Mouse (Mus musculus): ENCODE results near the gene Tnk2.

Gene Tnk2

GRCm38 (mm10) chr16:32680806-32681205 lies 37.1 kb downstream of the Tnk2 start:
- DNase-seq: no peak

GRCm38 (mm10) chr16:32682194-32682593 lies 38.5 kb downstream of the Tnk2 start:
- DNase-seq: peak; percentile 67 to 72

GRCm38 (mm10) chr16:32682841-32683240 lies 39.2 kb downstream of the Tnk2 start:
- no peak for DNase-seq

- peak; percentile 33 to 42 for DNase-seq
Measured at GRCm38 (mm10) chr16:32683343-32683742, 39.7 kb downstream of the Tnk2 start.

GRCm38 (mm10) chr16:32685405-32685804 lies 41.7 kb downstream of the Tnk2 start:
- DNase-seq: no peak

GRCm38 (mm10) chr16:32685998-32686397 lies 42.3 kb downstream of the Tnk2 start:
- DNase-seq: no peak

GRCm38 (mm10) chr16:32687221-32687620 lies 43.5 kb downstream of the Tnk2 start:
- DNase-seq: no peak

GRCm38 (mm10) chr16:32688770-32689169 lies 45.1 kb downstream of the Tnk2 start:
- no peak for DNase-seq

GRCm38 (mm10) chr16:32689501-32689900 lies 45.8 kb downstream of the Tnk2 start:
- DNase-seq: peak in 1 of 2 experiments; percentile 62

- DNase-seq: peak in 1 of 2 experiments; percentile 34
Measured at GRCm38 (mm10) chr16:32696841-32697464, 53.3 kb downstream of the Tnk2 start.

- peak in 1 of 2 experiments; percentile 23 for DNase-seq
Measured at GRCm38 (mm10) chr16:32697665-32698446, 54.2 kb downstream of the Tnk2 start.

GRCm38 (mm10) chr16:32698550-32698949 lies 54.9 kb downstream of the Tnk2 start:
- no peak for DNase-seq

GRCm38 (mm10) chr16:32703312-32703912 lies 59.7 kb downstream of the Tnk2 start:
- no peak for DNase-seq

GRCm38 (mm10) chr16:32705606-32706005 lies 61.9 kb downstream of the Tnk2 start:
- DNase-seq: no peak

- DNase-seq: no peak
Measured at GRCm38 (mm10) chr16:32707111-32707823, 63.6 kb downstream of the Tnk2 start.

GRCm38 (mm10) chr16:32707824-32708456 lies 64.3 kb downstream of the Tnk2 start:
- no peak for DNase-seq

GRCm38 (mm10) chr16:32708457-32709033 lies 64.9 kb downstream of the Tnk2 start:
- DNase-seq: no peak

- DNase-seq: no peak
Measured at GRCm38 (mm10) chr16:32709116-32709515, 65.4 kb downstream of the Tnk2 start.

- DNase-seq: no peak
Measured at GRCm38 (mm10) chr16:32710426-32711070, 66.9 kb downstream of the Tnk2 start.

- no peak for DNase-seq
Measured at GRCm38 (mm10) chr16:32712202-32712601, 68.5 kb downstream of the Tnk2 start.

- no peak for DNase-seq
Measured at GRCm38 (mm10) chr16:32713556-32713955, 69.9 kb downstream of the Tnk2 start.

GRCm38 (mm10) chr16:32715364-32715763 lies 71.7 kb downstream of the Tnk2 start:
- DNase-seq: no peak
